Mouse (Mus musculus) MEL (cell line): ENCODE measurements around the gene Dot1l. TPM values are rescaled to one million over a fixed set of nuclear protein-coding genes. Genes with fewer than 3 reads are reported as not detected.

Source experiments
- DNase-seq: peaks from one replicate; pipeline ENCODE4 v3.0.0; 2011; ENCODE audit warnings: low read depth, low spot score
- H3K27ac ChIP-seq: 2 replicates; pipeline ENCODE4 v1.5.1; 2012; ENCODE audit warnings: low read depth, mild to moderate bottlenecking, control low read depth, low read length, moderate library complexity; ENCODE audit not compliant: control insufficient read depth
- H3K27me3 ChIP-seq, 2 experiments: fragments of 150-350 bp in 1 of 2; sonication (generic) in 1 of 2; 2 replicates each; pipeline ENCODE4 v1.6.1; 2012; ENCODE audit warnings: low read length in 2 of 2, mild to moderate bottlenecking in 2 of 2, improper control_type of control experiment in 1 of 2, moderate library complexity in 1 of 2; ENCODE audit not compliant: insufficient read depth in 2 of 2, control insufficient read depth in 1 of 2
- H3K36me3 ChIP-seq, 2 experiments: 2 replicates each; pipeline ENCODE4 v1.6.1; 2012 to 2014; ENCODE audit warnings: low read length in 2 of 2, improper control_type of control experiment in 1 of 2, inconsistent platforms in 1 of 2, mild to moderate bottlenecking in 1 of 2; ENCODE audit not compliant: insufficient read depth in 2 of 2, control insufficient read depth in 1 of 2
- H3K4me1 ChIP-seq, 2 experiments: fragments of 150-350 bp in 1 of 2; sonication (generic) in 1 of 2; 2 replicates each; pipeline ENCODE4 v1.6.1; 2012; ENCODE audit warnings: low read length in 2 of 2, improper control_type of control experiment in 1 of 2, mild to moderate bottlenecking in 1 of 2; ENCODE audit not compliant: insufficient read depth in 2 of 2, control insufficient read depth in 1 of 2
- H3K4me3 ChIP-seq, 2 experiments: fragments of 150-350 bp in 1 of 2; sonication (generic) in 1 of 2; 2 replicates each; pipeline ENCODE4 v1.5.1; 2012; ENCODE audit warnings: low read depth in 2 of 2, low read length in 2 of 2, mild to moderate bottlenecking in 2 of 2, moderate library complexity in 2 of 2, control low read depth in 1 of 2, improper control_type of control experiment in 1 of 2; ENCODE audit not compliant: control insufficient read depth in 1 of 2, insufficient read depth in 1 of 2
- H3K79me2 ChIP-seq: 2 replicates; pipeline ENCODE4 v1.6.1; 2012; ENCODE audit warnings: mild to moderate bottlenecking, low read length, moderate library complexity; ENCODE audit not compliant: control insufficient read depth, poor library complexity, insufficient read depth
- H3K9ac ChIP-seq: 2 replicates; pipeline ENCODE4 v1.6.1; 2012; ENCODE audit warnings: low read depth, mild to moderate bottlenecking, control low read depth, low read length, moderate library complexity; ENCODE audit not compliant: control insufficient read depth, poor library complexity, severe bottlenecking
- H3K9me3 ChIP-seq: fragments of 150-350 bp; sonication (generic); replicated peaks from 2 replicates; pipeline ENCODE4 v1.6.1; 2012; ENCODE audit warnings: mild to moderate bottlenecking, low read length, improper control_type of control experiment, moderate library complexity; ENCODE audit not compliant: insufficient read depth
- EP300 ChIP-seq, 2 experiments: IDR thresholded peaks; 2 replicates each; pipeline ENCODE4 v1.6.1; 2011; ENCODE audit warnings: improper control_type of control experiment in 2 of 2, low read length in 2 of 2, low read depth in 1 of 2, mild to moderate bottlenecking in 1 of 2
- ETS1 ChIP-seq: IDR thresholded peaks from 2 replicates; pipeline ENCODE4 v1.6.1; 2012; ENCODE audit warnings: low read depth, mild to moderate bottlenecking, inconsistent platforms, low read length, improper control_type of control experiment, moderate library complexity
- GABPA ChIP-seq: IDR thresholded peaks from 2 replicates; pipeline ENCODE4 v1.6.1; 2012; ENCODE audit warnings: low read depth, mild to moderate bottlenecking, inconsistent platforms, low read length, improper control_type of control experiment, moderate library complexity
- KAT2A ChIP-seq: conservative IDR thresholded peaks from 2 replicates; pipeline ENCODE4 v1.6.1; 2012; ENCODE audit warnings: low read depth, low read length, improper control_type of control experiment, inconsistent platforms
- MEF2A ChIP-seq: IDR thresholded peaks from 2 replicates; pipeline ENCODE4 v1.6.1; 2014; ENCODE audit warnings: low read depth, mild to moderate bottlenecking, inconsistent platforms, low read length, improper control_type of control experiment; ENCODE audit not compliant: poor library complexity, insufficient replicate concordance, severe bottlenecking; ENCODE audit errors: extremely low read depth
- MYB ChIP-seq: IDR thresholded peaks from 2 replicates; pipeline ENCODE4 v1.6.1; 2011; ENCODE audit warnings: mild to moderate bottlenecking, low read depth, low read length, improper control_type of control experiment
- NELFE ChIP-seq: IDR thresholded peaks from 2 replicates; pipeline ENCODE4 v1.6.1; 2011; ENCODE audit warnings: low read depth, low read length, improper control_type of control experiment
- NRF1 ChIP-seq: IDR thresholded peaks from 2 replicates; pipeline ENCODE4 v1.6.1; 2014; ENCODE audit warnings: low read depth, mild to moderate bottlenecking, inconsistent platforms, low read length, improper control_type of control experiment, moderate library complexity; ENCODE audit not compliant: poor library complexity, insufficient read depth, severe bottlenecking
- POLR2A ChIP-seq, 2 experiments: IDR thresholded peaks; 2 replicates each; pipeline ENCODE4 v1.6.1; 2011 to 2012; ENCODE audit warnings: low read length in 2 of 2, mild to moderate bottlenecking in 2 of 2, control low read depth in 1 of 2, improper control_type of control experiment in 1 of 2, low read depth in 1 of 2, moderate library complexity in 1 of 2; ENCODE audit not compliant: control insufficient read depth in 1 of 2, insufficient read depth in 1 of 2, poor library complexity in 1 of 2
- POLR2AphosphoS2 ChIP-seq: IDR thresholded peaks from 2 replicates; pipeline ENCODE4 v1.6.1; 2011; ENCODE audit warnings: low read length, improper control_type of control experiment
- POLR2AphosphoS5 ChIP-seq: IDR thresholded peaks from 2 replicates; pipeline ENCODE4 v1.6.1; 2012; ENCODE audit warnings: low read depth, borderline replicate concordance, mild to moderate bottlenecking, inconsistent platforms, low read length, moderate library complexity, mixed read lengths
- RCOR1 ChIP-seq: IDR thresholded peaks from 2 replicates; pipeline ENCODE4 v1.6.1; 2012; ENCODE audit warnings: low read depth, mild to moderate bottlenecking, inconsistent platforms, low read length, improper control_type of control experiment
- TCF12 ChIP-seq: IDR thresholded peaks from 2 replicates; pipeline ENCODE4 v1.6.1; 2014; ENCODE audit warnings: low read depth, mild to moderate bottlenecking, inconsistent platforms, low read length, improper control_type of control experiment, moderate library complexity
- UBTF ChIP-seq: IDR thresholded peaks from 2 replicates; pipeline ENCODE4 v1.6.1; 2012; ENCODE audit warnings: low read depth, mild to moderate bottlenecking, inconsistent platforms, low read length, improper control_type of control experiment, moderate library complexity, borderline replicate concordance; ENCODE audit not compliant: insufficient read depth
- USF1 ChIP-seq: IDR thresholded peaks from 2 replicates; pipeline ENCODE4 v1.6.1; 2014; ENCODE audit warnings: low read depth, mild to moderate bottlenecking, inconsistent platforms, low read length, improper control_type of control experiment, moderate library complexity
- USF2 ChIP-seq, 2 experiments: IDR thresholded peaks; 2 replicates each; pipeline ENCODE4 v1.6.1; 2011 to 2012; ENCODE audit warnings: improper control_type of control experiment in 2 of 2, low read length in 2 of 2, borderline replicate concordance in 1 of 2, inconsistent platforms in 1 of 2, low read depth in 1 of 2, mild to moderate bottlenecking in 1 of 2; ENCODE audit not compliant: insufficient read depth in 1 of 2
- ZC3H11A ChIP-seq: IDR thresholded peaks from 2 replicates; pipeline ENCODE4 v1.6.1; 2012; ENCODE audit warnings: low read depth, mild to moderate bottlenecking, inconsistent platforms, low read length, improper control_type of control experiment
- ZNF384 ChIP-seq: IDR thresholded peaks from 2 replicates; pipeline ENCODE4 v1.6.1; 2012; ENCODE audit warnings: low read depth, mild to moderate bottlenecking, inconsistent platforms, low read length, improper control_type of control experiment
- polyA plus RNA-seq, 2 experiments: library from polyadenylated mRNA; stranded (reverse) in 1 of 2; unstranded in 1 of 2; fragments of >175 nt in 1 of 2; fragments of >200 nt in 1 of 2; gene quantifications; 2 replicates each; pipeline versions ENCODE4 v1.2.1 to v1.2.4; 2012; ENCODE audit warnings: low replicate concordance in 2 of 2, low read depth in 1 of 2; ENCODE audit not compliant: insufficient read length in 2 of 2, insufficient read depth in 1 of 2, missing spikeins in 1 of 2
- total RNA-seq: library from RNA; depleted of rRNA; stranded (reverse); fragments of 300-350 nt; gene quantifications from 2 replicates; pipeline ENCODE4 v1.2.3, GENCODE M21; 2012

Dot1l gene
- total and polyA plus RNA-seq, 3 experiments: 15.0 to 70.6 TPM; not detected in 1

GRCm38 (mm10) chr10:80807057-80807627 lies 52.1 kb downstream of the Dot1l start (continued):
- no peak for TF ChIP-seq ETS1

- Histone ChIP-seq H3K9me3 (no peaks in the 10 kb centered on the region), H3K79me2 (no peaks in the 10 kb centered on the region), H3K4me1 (0 out of 4 replicates have a peak, but pooled peaks cover 0 to 5% of the 10 kb centered on the region in 2 experiments), H3K36me3 (no peaks in the 10 kb centered on the region), H3K9ac (no peak overlapping the region), H3K27me3 (no peaks in the 10 kb centered on the region), H3K27ac (no peak overlapping the region), H3K4me3 (no peak overlapping the region)
- no peak for DNase-seq
- no peak for TF ChIP-seq TCF12
- no peak for TF ChIP-seq MEF2A
- TF ChIP-seq KAT2A: no peak
- TF ChIP-seq NELFE: no peak
- TF ChIP-seq RCOR1: no peak
- no peak for TF ChIP-seq POLR2AphosphoS5
- TF ChIP-seq USF1: no peak
- no peak for TF ChIP-seq MYB
- TF ChIP-seq UBTF: no peak
Observed at GRCm38 (mm10) chr10:80808099-80808984, 53.3 kb downstream of the Dot1l start.

GRCm38 (mm10) chr10:80808985-80809632 lies 54.1 kb downstream of the Dot1l start:
- DNase-seq: no peak
- Histone ChIP-seq H3K27ac (no peak overlapping the region), H3K36me3 (no peaks in the 10 kb centered on the region), H3K9ac (no peak overlapping the region), H3K79me2 (no peaks in the 10 kb centered on the region), H3K27me3 (no peaks in the 10 kb centered on the region), H3K4me3 (no peak overlapping the region), H3K9me3 (no peaks in the 10 kb centered on the region), H3K4me1 (0 out of 4 replicates have a peak, but pooled peaks cover 0 to 5% of the 10 kb centered on the region in 2 experiments)
- TF ChIP-seq USF2 (IDR thresholded peaks at IDR 0.05; ENCODE audit: borderline replicate concordance in 1 of 2, insufficient read depth in 1 of 2, low read depth in 1 of 2, low read length in 2 of 2) (no peak), TCF12 (no peak), POLR2AphosphoS2 (no peak), POLR2A (IDR thresholded peaks at IDR 0.05; ENCODE audit: control insufficient read depth in 1 of 2, insufficient read depth in 1 of 2, low read depth in 1 of 2, low read length in 2 of 2, poor library complexity in 1 of 2) (no peak), ZC3H11A (no peak), EP300 (IDR thresholded peaks at IDR 0.05; ENCODE audit: low read depth in 1 of 2, low read length in 2 of 2) (no peak), NRF1 (no peak), NELFE (no peak), GABPA (no peak), ZNF384 (no peak)
